Mouse (Mus musculus) spleen, postnatal 4 days (tissue): ENCODE measurements around the gene Pxt1.

Experiments used
- DNase-seq, 2 experiments: peaks; one replicate each; pipeline ENCODE4 v3.0.0; 2022; ENCODE audit warnings: low spot score in 2 of 2

The Pxt1 gene

GRCm38 (mm10) chr17:28947011-28947939, 3.6 kb upstream of the Pxt1 start:
- no peak for DNase-seq

GRCm38 (mm10) chr17:28944481-28944880, 841 bp upstream of the Pxt1 start:
- no peak for DNase-seq

GRCm38 (mm10) chr17:28942101-28942500, 1.5 kb downstream of the Pxt1 start:
- peak; percentile 73 to 83 for DNase-seq

DNA sequence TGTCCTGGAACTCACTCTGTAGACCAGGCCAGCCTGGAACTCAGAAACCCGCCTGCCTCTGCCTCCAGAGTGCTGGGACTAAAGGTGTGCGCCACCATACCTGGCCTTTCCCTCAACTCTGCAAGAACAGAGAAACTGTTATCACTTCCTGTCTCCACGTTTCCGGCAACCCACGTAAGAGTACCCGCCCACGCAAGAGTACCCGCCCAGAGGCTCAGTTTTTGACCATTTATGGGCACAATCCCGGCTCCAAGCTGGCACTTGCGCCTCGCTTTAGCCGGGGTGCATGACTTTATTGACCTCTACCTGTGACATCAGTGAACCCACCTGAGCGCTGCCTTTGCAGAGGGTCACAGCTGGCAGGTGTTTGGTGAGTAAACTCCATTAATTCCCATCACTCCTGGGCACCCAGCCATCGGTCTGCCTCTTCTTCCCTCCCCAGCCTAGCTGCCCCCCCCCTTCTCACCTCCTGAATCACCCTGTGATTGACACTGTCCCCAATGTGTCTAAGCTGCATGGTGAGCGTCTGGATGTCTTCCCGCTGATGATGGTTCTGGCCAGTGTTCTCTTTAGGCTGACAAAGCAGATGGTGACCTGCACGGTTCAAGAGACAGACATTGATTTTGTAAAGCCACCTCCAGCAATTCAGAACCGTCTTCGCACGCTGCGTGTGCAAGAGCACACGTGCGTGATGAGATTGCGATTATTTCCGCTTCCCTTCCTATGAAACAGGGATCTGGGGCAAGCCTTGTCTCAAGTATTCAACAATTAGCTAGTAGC, 2.7 kb downstream of the Pxt1 start:
- DNase-seq = no peak

GRCm38 (mm10) chr17:28936622-28937345, 6.9 kb downstream of the Pxt1 start:
- peak; percentile 88 to 96 for DNase-seq

DNA sequence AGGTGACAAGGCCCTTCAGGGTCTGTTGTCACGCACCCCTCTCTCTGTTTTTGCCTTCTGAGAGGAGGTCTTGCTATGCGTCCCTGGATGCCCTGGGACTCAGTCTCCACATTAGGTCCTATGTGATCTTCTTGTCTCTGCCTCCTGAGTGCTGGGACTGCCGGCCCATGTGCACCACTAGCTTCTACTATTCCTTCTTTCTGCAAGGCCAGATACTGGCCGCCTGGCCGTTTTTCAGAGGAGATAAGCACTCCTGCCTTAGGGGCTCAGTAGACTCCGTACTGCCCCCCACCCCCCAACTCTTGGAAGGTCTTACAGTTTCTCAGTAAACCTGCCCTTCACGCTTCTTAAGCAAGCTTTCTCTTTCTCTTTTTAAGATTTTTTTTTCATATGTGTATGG, 7.5 kb downstream of the Pxt1 start:
- peak; percentile 59 to 74 for DNase-seq

DNA sequence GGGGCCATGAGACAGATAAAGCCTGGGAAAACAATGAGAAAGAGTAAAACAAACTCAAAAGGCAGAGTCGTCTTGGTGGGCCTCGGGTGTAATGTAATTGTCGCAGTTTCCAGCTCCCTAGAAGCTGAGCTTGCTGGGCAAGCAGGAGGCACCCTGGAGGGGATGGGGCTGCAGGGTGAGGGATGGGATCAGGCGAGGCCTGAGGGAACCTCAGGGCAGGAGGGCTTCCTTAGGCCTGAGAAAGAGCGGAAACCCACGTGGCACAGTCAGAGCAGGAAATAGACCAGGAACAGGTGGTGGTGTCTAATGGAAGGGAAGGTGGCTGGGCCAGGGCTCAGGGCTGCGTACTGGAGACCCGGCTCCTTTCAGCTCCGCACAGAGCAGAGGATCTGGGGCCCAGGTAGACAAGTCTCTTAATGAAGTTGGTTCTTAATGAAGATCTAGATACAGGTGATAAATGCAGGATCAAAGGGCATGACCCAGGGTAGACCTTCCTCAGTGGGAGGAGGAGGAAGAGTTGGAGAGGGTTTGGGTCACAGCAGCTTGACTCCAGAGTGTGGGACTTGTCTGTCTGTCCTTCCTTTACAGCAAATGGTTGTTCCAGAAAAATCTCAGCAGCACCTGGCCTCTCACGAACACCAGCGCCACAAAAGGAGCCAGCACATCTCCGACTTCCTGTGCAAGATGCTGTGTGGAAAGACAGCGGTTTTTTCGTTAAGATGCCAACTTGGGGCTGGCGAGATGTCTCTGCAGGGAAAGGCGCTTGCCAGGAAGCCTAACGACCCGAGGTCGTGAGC, 9.3 kb downstream of the Pxt1 start:
- DNase-seq = peak in 1 of 2 experiments; percentile 58

DNA sequence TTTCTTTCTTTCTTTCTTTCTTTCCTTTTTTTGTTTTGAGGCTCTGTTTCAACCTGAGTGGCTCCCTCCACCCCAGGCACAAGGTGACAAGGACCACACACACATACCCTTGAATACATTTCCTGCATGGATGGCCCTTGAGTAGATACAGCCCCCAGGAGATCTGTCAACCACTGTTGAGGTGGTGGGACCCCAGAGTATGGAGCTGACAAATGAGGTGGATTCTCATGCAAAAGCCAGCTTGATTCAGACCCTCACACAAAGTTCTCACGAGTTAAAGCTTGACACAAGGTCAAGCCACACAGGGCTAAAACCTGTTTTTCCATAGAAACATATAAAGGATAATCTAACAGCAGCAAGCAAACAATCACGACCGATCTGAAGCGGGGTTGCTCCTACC, 11.4 kb downstream of the Pxt1 start:
- DNase-seq = peak in 1 of 2 experiments; percentile 58

- DNase-seq = peak in 1 of 2 experiments; percentile 61
Measured at GRCm38 (mm10) chr17:28931436-28932211, 12.0 kb downstream of the Pxt1 start.

DNA sequence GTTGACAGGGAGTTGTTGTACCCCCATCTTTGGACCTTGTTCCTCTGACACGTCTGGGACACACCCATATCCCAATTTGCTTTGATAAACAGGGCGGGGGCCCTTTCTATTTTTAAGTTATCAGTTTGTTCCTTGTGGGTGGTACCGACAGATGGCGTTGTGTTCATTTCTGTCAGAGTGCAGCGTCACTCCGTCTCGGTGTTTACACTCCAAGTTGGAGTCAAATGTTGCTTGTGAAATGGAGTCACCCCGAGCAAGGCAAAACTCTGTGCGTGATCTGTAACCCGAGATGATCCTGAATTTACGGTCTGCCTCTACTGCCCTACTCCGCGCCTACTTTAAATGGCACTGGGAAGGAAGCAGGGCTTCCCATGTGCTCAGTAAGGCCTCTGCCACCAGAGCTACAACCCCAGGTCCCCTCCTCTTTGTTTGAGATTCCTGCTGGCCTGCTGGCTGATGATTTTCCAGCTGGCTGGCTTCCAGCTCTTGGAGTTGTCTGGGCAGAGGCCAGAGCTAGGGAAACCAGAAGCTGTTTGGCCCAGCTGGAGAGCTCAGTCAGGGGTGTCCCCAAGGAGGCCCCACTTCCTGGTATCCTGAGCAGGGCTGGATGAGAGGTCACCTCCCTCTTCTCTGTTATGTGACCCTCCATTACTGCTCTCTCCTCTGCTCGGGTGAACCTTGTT, 13.1 kb downstream of the Pxt1 start:
- peak; percentile 83 to 88 for DNase-seq

- DNase-seq = peak in 1 of 2 experiments; percentile 61
Measured at GRCm38 (mm10) chr17:28929369-28929768, 14.3 kb downstream of the Pxt1 start.

DNA sequence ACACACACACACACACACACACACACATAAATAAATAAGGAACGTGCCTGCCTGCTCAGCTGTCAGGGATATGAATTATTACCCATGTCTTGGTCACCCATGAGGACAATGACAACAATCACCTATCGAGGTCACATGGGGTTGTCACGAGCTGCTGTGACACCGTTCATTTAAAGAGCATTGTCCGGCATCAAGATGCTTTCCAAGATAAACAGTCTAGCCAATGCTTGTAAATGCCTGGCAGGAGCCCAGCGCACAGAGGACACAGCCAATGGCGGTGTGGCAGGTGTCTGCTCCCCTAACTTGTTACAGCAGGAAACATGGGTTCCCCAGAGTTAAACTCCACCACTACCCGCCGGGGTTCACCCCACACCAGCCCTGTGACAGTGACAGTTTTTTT, 15.6 kb downstream of the Pxt1 start:
- DNase-seq = peak in 1 of 2 experiments; percentile 59

GRCm38 (mm10) chr17:28926866-28927635, 16.6 kb downstream of the Pxt1 start:
- DNase-seq = peak; percentile 65 to 86

- DNase-seq = peak; percentile 78 to 91
Measured at GRCm38 (mm10) chr17:28926380-28926779, 17.3 kb downstream of the Pxt1 start.

- peak in 1 of 2 experiments; percentile 50 for DNase-seq
Measured at GRCm38 (mm10) chr17:28924957-28925595, 18.6 kb downstream of the Pxt1 start.

- no peak for DNase-seq
Measured at GRCm38 (mm10) chr17:28922096-28922495, 21.5 kb downstream of the Pxt1 start.

- no peak for DNase-seq
Measured at GRCm38 (mm10) chr17:28921086-28921485, 22.6 kb downstream of the Pxt1 start.

GRCm38 (mm10) chr17:28916520-28916919, 27.1 kb downstream of the Pxt1 start:
- no peak for DNase-seq
